Mouse (Mus musculus): Measurements from ENCODE around the gene Akr1b7. TPM values are rescaled to one million over a fixed set of nuclear protein-coding genes. Genes with fewer than 3 reads are reported as not detected.

Gene Akr1b7
- polyA plus RNA-seq, 2 experiments from 2014 or later = not detected

GRCm38 (mm10) chr6:34441556-34442257 lies 29.6 kb downstream of the Akr1b7 start:
- ATAC-seq = no peak

GRCm38 (mm10) chr6:34443791-34444190 lies 31.7 kb downstream of the Akr1b7 start:
- no peak for ATAC-seq

- no peak for ATAC-seq
These were observed 35.8 kb downstream of the Akr1b7 start for GRCm38 (mm10) chr6:34447961-34448360.

GRCm38 (mm10) chr6:34448696-34449095 lies 36.6 kb downstream of the Akr1b7 start:
- no peak for ATAC-seq

GRCm38 (mm10) chr6:34452963-34453770 lies 41.0 kb downstream of the Akr1b7 start:
- no peak for ATAC-seq

- ATAC-seq = no peak
These were observed 47.3 kb downstream of the Akr1b7 start for GRCm38 (mm10) chr6:34459456-34459855.

- no peak for ATAC-seq
These were observed 48.5 kb downstream of the Akr1b7 start for GRCm38 (mm10) chr6:34460651-34461050.

- ATAC-seq = no peak
These were observed 51.4 kb downstream of the Akr1b7 start for GRCm38 (mm10) chr6:34463582-34463981.

- no peak for ATAC-seq
These were observed 59.4 kb downstream of the Akr1b7 start for GRCm38 (mm10) chr6:34471434-34472110.

Other genes starting within 250 kb of the Akr1b7 start
- 10 to 100 TPM; 24.4 to 29.2 TPM for gene Slc35b4, start 235.2 kb upstream of the Akr1b7 start, polyA plus RNA-seq (2017; shearing (Covaris generic))
- 100 to 1,000 TPM; 356 to 448 TPM for gene Akr1b3, start 94.9 kb upstream of the Akr1b7 start, polyA plus RNA-seq (2017; shearing (Covaris generic))
- not detected for gene Akr1b8, start 58.2 kb upstream of the Akr1b7 start, polyA plus RNA-seq (2017; shearing (Covaris generic))
- gene Akr1b10, start 28.1 kb upstream of the Akr1b7 start, polyA plus RNA-seq (2017; shearing (Covaris generic)) = 10 to 100 TPM; 45.4 to 45.5 TPM
- gene Bpgm, start 63.9 kb downstream of the Akr1b7 start, polyA plus RNA-seq (2017; shearing (Covaris generic)) = 10 to 100 TPM; 16.7 to 19.1 TPM
- not detected for gene Cald1, start 186.2 kb downstream of the Akr1b7 start, polyA plus RNA-seq (2017; shearing (Covaris generic))

Measured in activated CD4-positive, CD25-positive, alpha-beta regulatory T cell, adult 4 months (primary cell).